Mouse (Mus musculus) G1E (cell line): ENCODE results near the gene Ptbp1. TPM values are rescaled to one million over a fixed set of nuclear protein-coding genes. Genes with fewer than 3 reads are reported as not detected.
"Not testable (repeated sequence)": the region's sequence is repeated elsewhere in the genome, so short reads cannot be mapped to it uniquely, and the experiment has no call there.

Experiments
- ATAC-seq: 2 replicates; pipeline ENCODE4 v1.8.0; 2016; ENCODE audit warnings: mild to moderate bottlenecking; ENCODE audit not compliant: insufficient number of reproducible peaks, poor library complexity, low FRiP score, severe bottlenecking; ENCODE audit errors: extremely low read depth
- DNase-seq: peaks from one replicate; pipeline ENCODE4 v3.0.0; 2012; ENCODE audit warnings: low spot score
- H3K27me3 ChIP-seq: 2 replicates; pipeline ENCODE4 v1.6.1; 2012; ENCODE audit warnings: mild to moderate bottlenecking, low read length, inconsistent platforms; ENCODE audit not compliant: insufficient read depth
- H3K36me3 ChIP-seq: replicated peaks from 2 replicates; pipeline ENCODE3; 2012; ENCODE audit warnings: mild to moderate bottlenecking, inconsistent platforms
- H3K4me1 ChIP-seq: 2 replicates; pipeline ENCODE4 v1.6.1; 2012; ENCODE audit warnings: low read depth, low read length, inconsistent platforms, mixed read lengths; ENCODE audit not compliant: insufficient read depth
- H3K4me3 ChIP-seq: 2 replicates; pipeline ENCODE4 v1.5.1; 2012; ENCODE audit warnings: low read depth, mild to moderate bottlenecking, inconsistent platforms, low read length, moderate library complexity, mixed read lengths
- H3K9me3 ChIP-seq: replicated peaks from 2 replicates; pipeline ENCODE4 v1.6.1; 2012; ENCODE audit warnings: inconsistent platforms
- CTCF ChIP-seq: IDR thresholded peaks from 2 replicates; pipeline ENCODE4 v1.5.1; 2012; ENCODE audit warnings: low read depth, low read length, inconsistent platforms, mixed read lengths
- GATA1 ChIP-seq: IDR thresholded peaks from 2 replicates; pipeline ENCODE4 v1.6.1; 2012; ENCODE audit warnings: borderline replicate concordance, low read length, inconsistent platforms, mixed read lengths
- GATA2 ChIP-seq: IDR thresholded peaks from 2 replicates; pipeline ENCODE4 v1.6.1; 2012; ENCODE audit warnings: low read depth, low read length, inconsistent platforms, borderline replicate concordance
- POLR2AphosphoS5 ChIP-seq: IDR thresholded peaks from 2 replicates; pipeline ENCODE4 v1.6.1; 2012; ENCODE audit warnings: low read depth, low read length, inconsistent platforms; ENCODE audit not compliant: insufficient replicate concordance
- TAL1 ChIP-seq: conservative IDR thresholded peaks from 2 replicates; pipeline ENCODE4 v1.6.1; 2012; ENCODE audit warnings: low read depth, low read length, inconsistent platforms, mixed read lengths
- polyA plus RNA-seq: library from polyadenylated mRNA; stranded (reverse); fragments of >175 nt; gene quantifications from 2 replicates; pipeline ENCODE4 v1.2.3, GENCODE M21; 2012
- total RNA-seq, 2 experiments: library from RNA; stranded (forward) in 1 of 2; stranded (reverse) in 1 of 2; fragments of 200-1000 nt in 1 of 2; fragments of >200 nt in 1 of 2; fragmentation: Nextera tagmentation in 1 of 2; gene quantifications; 2 replicates each; pipeline ENCODE4 v1.2.3; 2014 to 2017

Ptbp1 gene
- total and polyA plus RNA-seq, 3 experiments: 168 to 1,117 (median 333) TPM

DNA sequence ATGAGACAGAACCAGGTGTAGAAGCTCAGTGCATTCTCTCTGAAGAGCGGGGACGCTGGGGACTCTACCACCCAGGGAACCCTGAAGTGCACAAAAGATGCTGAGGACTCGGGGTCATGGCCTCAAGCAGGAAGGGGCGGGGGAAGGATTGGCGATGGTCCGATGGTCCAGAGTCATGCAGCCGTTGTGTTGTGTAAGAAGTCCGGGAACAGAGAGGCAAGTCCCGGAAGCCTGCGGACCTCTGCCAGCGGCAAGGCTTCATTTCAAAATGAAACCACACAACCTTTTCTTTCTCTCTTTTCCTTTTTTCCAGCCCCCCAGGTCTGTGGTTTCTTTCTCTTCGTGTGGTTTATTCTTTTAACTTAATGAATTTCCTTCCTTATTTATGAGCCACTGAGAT lies 23.5 kb downstream of the Ptbp1 start:
- Histone ChIP-seq H3K36me3 (no peaks in the 10 kb centered on the region), H3K4me1 (peaks cover 77% of the 10 kb centered on the region), H3K4me3 (no peak overlapping the region; the same call in 1 of the 2 replicates), H3K27me3 (peaks cover 53% of the 10 kb centered on the region), H3K9me3 (no peaks in the 10 kb centered on the region)
- ATAC-seq (no peak), DNase-seq (no peak)
- TF ChIP-seq GATA2: no peak
- TF ChIP-seq POLR2AphosphoS5: no peak
- no peak for TF ChIP-seq CTCF
- no peak for TF ChIP-seq GATA1
- no peak for TF ChIP-seq TAL1

DNA sequence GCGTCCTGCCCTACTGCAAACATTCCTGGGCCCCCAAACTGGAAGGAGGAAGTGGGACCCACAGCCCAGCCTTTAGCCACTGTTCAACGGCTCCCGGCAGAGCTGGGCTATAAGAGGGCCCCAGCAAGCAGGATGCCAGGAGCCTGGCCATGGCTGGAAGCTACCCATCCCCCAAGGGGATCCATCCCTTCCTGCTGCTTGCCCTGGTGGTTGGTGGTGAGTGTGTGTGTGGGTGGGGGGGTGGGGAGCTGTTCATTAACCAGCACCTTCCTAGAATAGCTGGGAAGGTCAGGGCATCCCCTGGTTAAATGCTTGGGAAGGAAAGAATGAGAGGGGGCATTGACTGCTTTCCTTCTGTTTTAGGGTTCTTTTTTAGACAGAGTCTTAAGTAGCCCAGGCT lies 25.3 kb downstream of the Ptbp1 start:
- peaks cover 83% of the 10 kb centered on the region for H3K4me1 ChIP-seq
- H3K4me3 ChIP-seq: no peak overlapping the region
- H3K27me3 ChIP-seq: peaks cover 43% of the 10 kb centered on the region

DNA sequence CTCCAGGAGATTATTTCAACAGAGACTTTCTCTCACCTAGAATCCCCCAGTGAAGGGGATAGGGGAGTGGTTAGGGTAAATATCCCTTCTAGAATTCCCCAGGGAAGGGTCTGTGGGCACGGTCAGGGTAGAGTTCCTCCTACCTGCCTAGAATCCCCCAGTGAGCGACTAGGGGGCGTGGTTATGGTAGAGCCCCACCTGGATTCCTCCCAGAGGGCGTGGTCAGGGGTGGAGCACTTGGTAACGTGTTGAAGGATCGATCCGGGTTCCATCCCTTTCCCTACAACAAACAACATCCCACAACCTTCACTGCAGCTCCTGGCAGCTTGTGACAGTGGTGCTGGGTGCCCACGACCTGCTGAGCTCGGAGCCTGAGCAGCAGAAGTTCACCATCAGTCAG lies 26.5 kb downstream of the Ptbp1 start:
- DNase-seq (no peak), ATAC-seq (no peak)
- Histone ChIP-seq H3K9me3 (no peaks in the 10 kb centered on the region), H3K36me3 (no peaks in the 10 kb centered on the region), H3K27me3 (peaks cover 36% of the 10 kb centered on the region), H3K4me1 (peaks cover 79% of the 10 kb centered on the region), H3K4me3 (no peak overlapping the region)
- no peak for TF ChIP-seq GATA1
- no peak for TF ChIP-seq CTCF

More for the DNA sequence above, 25.3 kb downstream of the Ptbp1 start:
- TF ChIP-seq CTCF (no peak), POLR2AphosphoS5 (no peak), TAL1 (no peak), GATA2 (no peak), GATA1 (no peak)
- ATAC-seq (no peak), DNase-seq (no peak)
- no peaks in the 10 kb centered on the region for H3K36me3 ChIP-seq
- no peaks in the 10 kb centered on the region for H3K9me3 ChIP-seq

DNA sequence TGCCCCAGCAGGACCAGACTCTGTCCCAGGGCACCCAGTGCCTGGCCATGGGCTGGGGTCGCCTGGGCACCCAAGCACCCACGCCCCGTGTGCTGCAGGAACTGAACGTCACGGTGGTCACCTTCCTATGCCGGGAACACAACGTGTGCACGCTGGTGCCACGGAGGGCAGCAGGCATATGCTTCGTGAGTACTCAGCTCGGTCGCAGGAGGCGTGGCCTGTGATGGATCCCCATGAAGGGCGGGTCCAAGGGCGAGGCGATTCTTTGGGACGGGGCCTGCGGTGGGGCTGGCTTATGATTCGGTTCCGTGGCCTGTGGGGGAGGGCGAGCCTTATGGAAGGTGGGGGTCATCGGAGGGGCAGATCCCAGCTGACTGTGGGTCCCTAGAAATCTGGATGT lies 27.8 kb downstream of the Ptbp1 start:
- no peak overlapping the region; the same call in 1 of the 2 replicates for H3K4me3 ChIP-seq
- peaks cover 45% of the 10 kb centered on the region for H3K27me3 ChIP-seq
- ATAC-seq: no peak
- H3K36me3 ChIP-seq: no peaks in the 10 kb centered on the region
- no peaks in the 10 kb centered on the region for H3K9me3 ChIP-seq
- DNase-seq: no peak
- peaks cover 68% of the 10 kb centered on the region for H3K4me1 ChIP-seq
- no peak for TF ChIP-seq GATA1
- no peak for TF ChIP-seq TAL1
- no peak for TF ChIP-seq GATA2
- no peak for TF ChIP-seq POLR2AphosphoS5
- no peak for TF ChIP-seq CTCF

DNA sequence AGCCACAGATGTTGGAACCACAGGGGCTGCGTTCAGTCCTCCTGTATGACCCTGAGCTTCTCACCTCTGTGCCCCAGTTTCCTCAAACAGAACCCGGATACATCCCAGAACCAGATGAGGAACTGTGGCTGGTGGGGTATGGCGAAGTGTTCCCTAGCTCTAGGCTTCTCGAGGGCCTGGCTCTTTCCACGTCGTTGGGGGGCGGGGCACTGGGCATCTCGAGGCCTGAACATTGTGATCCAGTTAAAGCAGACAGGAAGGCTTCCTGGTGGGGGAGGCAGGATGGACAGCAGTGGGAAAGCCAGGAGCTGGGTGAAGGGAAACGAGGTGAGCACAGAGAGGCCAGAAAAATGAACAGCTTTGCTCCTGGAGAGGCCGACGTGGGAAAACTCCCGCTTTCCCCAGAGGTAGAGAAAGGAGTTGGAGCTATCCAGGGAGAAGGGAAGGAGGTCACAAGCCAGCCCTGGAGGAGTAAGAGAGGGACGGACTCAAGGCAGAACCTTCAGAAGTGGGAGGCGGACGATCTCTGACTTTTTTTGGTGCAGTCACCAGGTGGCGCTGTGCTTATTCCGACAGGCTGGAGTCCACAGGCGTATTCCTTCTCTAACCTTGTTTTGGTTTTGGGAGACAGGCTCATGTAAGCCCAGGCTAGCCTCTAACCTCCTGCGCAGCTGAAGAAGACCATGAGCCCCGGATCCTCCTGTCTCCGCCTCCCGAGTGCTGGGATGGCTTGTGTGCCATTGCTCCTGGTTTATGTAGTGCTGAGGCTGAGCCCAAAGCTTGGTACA lies 29.3 kb downstream of the Ptbp1 start:
- H3K4me3 ChIP-seq: no peak overlapping the region
- no peak for ATAC-seq
- no peaks in the 10 kb centered on the region for H3K9me3 ChIP-seq
- H3K36me3 ChIP-seq: no peaks in the 10 kb centered on the region
- peak; percentile 62 for DNase-seq
- H3K4me1 ChIP-seq: peaks cover 55% of the 10 kb centered on the region
- TF ChIP-seq CTCF (peak; percentile 70), TAL1 (no peak)
- H3K27me3 ChIP-seq: peaks cover 57% of the 10 kb centered on the region

DNA sequence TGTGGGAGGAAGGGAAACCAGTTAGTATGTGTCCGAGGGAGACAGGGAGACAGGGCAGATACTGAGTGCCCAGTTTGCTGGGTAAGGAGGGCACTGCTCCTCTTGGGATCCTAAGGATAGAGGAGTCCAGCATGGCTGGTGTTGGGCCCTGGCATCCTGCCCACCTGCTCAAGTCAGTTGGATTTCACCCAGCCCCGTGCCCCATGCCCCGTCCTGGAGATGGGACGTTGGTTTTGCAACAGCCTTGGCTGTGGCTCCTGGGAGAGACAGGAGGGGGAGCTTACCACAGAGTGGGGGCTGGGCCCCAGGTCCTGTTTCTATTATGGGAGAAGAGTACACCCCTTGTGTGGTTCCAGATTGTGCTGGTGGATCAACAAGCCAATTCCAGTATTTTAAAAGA lies 30.2 kb downstream of the Ptbp1 start:
- TF ChIP-seq POLR2AphosphoS5 (no peak), GATA1 (no peak), CTCF (no peak), TAL1 (no peak), GATA2 (no peak)
- H3K36me3 ChIP-seq: no peaks in the 10 kb centered on the region
- no peak overlapping the region for H3K4me3 ChIP-seq
- ATAC-seq (no peak), DNase-seq (no peak)
- H3K9me3 ChIP-seq: no peaks in the 10 kb centered on the region
- H3K27me3 ChIP-seq: peaks cover 56% of the 10 kb centered on the region
- H3K4me1 ChIP-seq: peaks cover 49% of the 10 kb centered on the region

DNA sequence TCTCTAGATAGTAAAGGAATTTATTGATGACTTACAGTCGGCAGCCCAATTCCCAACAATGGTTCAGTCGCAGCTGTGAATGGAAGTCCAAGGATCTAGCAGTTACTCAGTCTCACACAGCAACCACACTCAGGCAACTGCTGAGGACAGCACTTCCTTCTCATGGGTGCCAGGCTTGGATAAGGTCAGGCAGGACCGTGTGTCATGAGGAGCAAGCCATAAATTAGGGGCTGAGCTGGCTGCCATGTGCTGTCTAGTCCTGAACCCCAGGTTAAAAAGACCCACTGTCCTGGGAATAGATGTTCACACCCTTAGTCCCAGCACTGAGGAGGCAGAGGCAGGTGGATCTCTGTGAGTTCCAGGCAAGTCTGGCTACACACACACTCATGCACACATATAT lies 30.7 kb downstream of the Ptbp1 start:
- DNase-seq, H3K36me3 ChIP-seq, H3K4me3 ChIP-seq, ATAC-seq, H3K9me3 ChIP-seq: not testable (repeated sequence)
- Histone ChIP-seq H3K27me3 (peaks cover 56% of the 10 kb centered on the region), H3K4me1 (peaks cover 44% of the 10 kb centered on the region)
